Mouse (Mus musculus) myocyte (in vitro differentiated cells): Measurements from ENCODE around the gene Plppr2. TPM values are rescaled to one million over a fixed set of nuclear protein-coding genes. Genes with fewer than 3 reads are reported as not detected.

Source experiments
- H3K27me3 ChIP-seq: one replicate; pipeline ENCODE4 v1.6.1; 2011; ENCODE audit not compliant: control insufficient read depth, insufficient read depth, insufficient read length
- H3K36me3 ChIP-seq: one replicate; pipeline ENCODE4 v1.6.1; 2011; ENCODE audit not compliant: control insufficient read depth, insufficient read depth
- H3K4me2 ChIP-seq: one replicate; pipeline ENCODE4 v1.6.1; 2011; ENCODE audit warnings: low read depth, control low read depth
- H3K4me3 ChIP-seq: one replicate; pipeline ENCODE4 v1.5.1; 2011; ENCODE audit warnings: mild to moderate bottlenecking, control low read depth, moderate library complexity
- H3K79me2 ChIP-seq: one replicate; pipeline ENCODE4 v1.6.1; 2011; ENCODE audit not compliant: control insufficient read depth, insufficient read depth
- H3ac ChIP-seq: one replicate; pipeline ENCODE4 v1.6.1; 2011; ENCODE audit not compliant: control insufficient read depth, insufficient read length
- CEBPB ChIP-seq: IDR thresholded peaks from 2 replicates; pipeline ENCODE4 v1.6.1; 2011; ENCODE audit warnings: mild to moderate bottlenecking, moderate library complexity; ENCODE audit not compliant: poor library complexity, insufficient read depth, severe bottlenecking
- E2F4 ChIP-seq: IDR thresholded peaks from one replicate; pipeline ENCODE4 v1.6.1; 2011; ENCODE audit warnings: mild to moderate bottlenecking, control low read depth, moderate library complexity; ENCODE audit not compliant: insufficient read depth
- MAX ChIP-seq: IDR thresholded peaks from one replicate; pipeline ENCODE4 v1.6.1; 2011; ENCODE audit warnings: low read depth, mild to moderate bottlenecking, control low read depth
- MYOD1 ChIP-seq, 3 experiments: IDR thresholded peaks; one replicate each; pipeline ENCODE4 v1.6.1; 2011; ENCODE audit warnings: control low read depth in 2 of 3, low read depth in 2 of 3, mild to moderate bottlenecking in 2 of 3, moderate library complexity in 1 of 3; ENCODE audit not compliant: insufficient read length in 2 of 3, control insufficient read depth in 1 of 3
- MYOG ChIP-seq, 3 experiments: IDR thresholded peaks; one replicate each; pipeline ENCODE4 v1.6.1; 2011; ENCODE audit warnings: control low read depth in 2 of 3, low read depth in 2 of 3, mild to moderate bottlenecking in 2 of 3; ENCODE audit not compliant: insufficient read length in 2 of 3, control insufficient read depth in 1 of 3, insufficient read depth in 1 of 3
- POLR2A ChIP-seq: IDR thresholded peaks from one replicate; pipeline ENCODE4 v1.6.1; 2011; ENCODE audit warnings: low read depth, mild to moderate bottlenecking, control low read depth, moderate library complexity; ENCODE audit not compliant: insufficient read length
- POLR2AphosphoS2 ChIP-seq: IDR thresholded peaks from one replicate; pipeline ENCODE4 v1.6.1; 2011; ENCODE audit warnings: low read depth, control low read depth; ENCODE audit not compliant: insufficient read length
- REST ChIP-seq: IDR thresholded peaks from one replicate; pipeline ENCODE4 v1.6.1; 2011; ENCODE audit warnings: mild to moderate bottlenecking, control low read depth, moderate library complexity; ENCODE audit not compliant: insufficient read depth, insufficient read length
- SRF ChIP-seq: IDR thresholded peaks from one replicate; pipeline ENCODE4 v1.6.1; 2011; ENCODE audit warnings: low read depth; ENCODE audit not compliant: control insufficient read depth, insufficient read length
- TCF12 ChIP-seq: IDR thresholded peaks from one replicate; pipeline ENCODE4 v1.6.1; 2011; ENCODE audit warnings: mild to moderate bottlenecking, control low read depth; ENCODE audit not compliant: poor library complexity, insufficient read depth, severe bottlenecking
- TCF3 ChIP-seq: IDR thresholded peaks from one replicate; pipeline ENCODE4 v1.6.1; 2011; ENCODE audit warnings: low read depth, control low read depth; ENCODE audit not compliant: insufficient read length
- USF1 ChIP-seq: IDR thresholded peaks from one replicate; pipeline ENCODE4 v1.6.1; 2011; ENCODE audit warnings: low read depth, mild to moderate bottlenecking, control low read depth, moderate library complexity
- polyA plus RNA-seq: library from polyadenylated mRNA; unstranded; fragments of >200 nt; fragmentation: generic; extraction: Trizol; gene quantifications from one replicate; pipeline ENCODE4 v1.2.1, GENCODE M21; 2012; ENCODE audit warnings: missing spikeins

Plppr2 gene
- polyA plus RNA-seq, 1 experiment, result 21.5 TPM

DNA sequence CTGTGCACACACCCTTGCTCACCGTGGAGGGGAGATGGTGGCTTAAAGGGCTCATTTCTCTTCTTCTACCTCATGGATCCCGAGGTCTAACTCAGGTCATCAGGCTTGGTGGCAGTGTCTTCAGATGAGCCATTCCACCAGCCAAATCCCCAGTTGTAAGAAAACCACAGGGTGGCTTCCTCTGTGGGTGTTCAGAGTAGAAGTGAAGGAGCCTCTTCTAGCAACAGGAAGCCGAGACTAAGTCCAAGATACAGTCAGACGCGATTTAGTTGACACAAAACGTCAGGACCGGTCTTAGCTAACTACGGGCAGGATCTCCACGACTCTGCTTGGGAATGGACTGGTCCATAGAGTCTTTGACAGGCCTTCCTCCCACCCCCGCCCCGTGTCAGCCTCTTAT lies 28.6 kb upstream of the Plppr2 start:
- H3K4me3 ChIP-seq, result no peak overlapping the region
- H3ac ChIP-seq, result no peak overlapping the region
- H3K36me3 ChIP-seq, result no peaks in the 10 kb centered on the region
- H3K27me3 ChIP-seq, result peaks cover 3% of the 10 kb centered on the region
- no peak overlapping the region for H3K4me2 ChIP-seq
- TF ChIP-seq MYOD1 (IDR thresholded peaks at IDR 0.05; ENCODE audit: control insufficient read depth in 1 of 3, insufficient read length in 2 of 3, low read depth in 2 of 3) (no peak), REST (no peak), TCF3 (no peak), E2F4 (no peak), SRF (no peak)
- no peaks in the 10 kb centered on the region for H3K79me2 ChIP-seq

DNA sequence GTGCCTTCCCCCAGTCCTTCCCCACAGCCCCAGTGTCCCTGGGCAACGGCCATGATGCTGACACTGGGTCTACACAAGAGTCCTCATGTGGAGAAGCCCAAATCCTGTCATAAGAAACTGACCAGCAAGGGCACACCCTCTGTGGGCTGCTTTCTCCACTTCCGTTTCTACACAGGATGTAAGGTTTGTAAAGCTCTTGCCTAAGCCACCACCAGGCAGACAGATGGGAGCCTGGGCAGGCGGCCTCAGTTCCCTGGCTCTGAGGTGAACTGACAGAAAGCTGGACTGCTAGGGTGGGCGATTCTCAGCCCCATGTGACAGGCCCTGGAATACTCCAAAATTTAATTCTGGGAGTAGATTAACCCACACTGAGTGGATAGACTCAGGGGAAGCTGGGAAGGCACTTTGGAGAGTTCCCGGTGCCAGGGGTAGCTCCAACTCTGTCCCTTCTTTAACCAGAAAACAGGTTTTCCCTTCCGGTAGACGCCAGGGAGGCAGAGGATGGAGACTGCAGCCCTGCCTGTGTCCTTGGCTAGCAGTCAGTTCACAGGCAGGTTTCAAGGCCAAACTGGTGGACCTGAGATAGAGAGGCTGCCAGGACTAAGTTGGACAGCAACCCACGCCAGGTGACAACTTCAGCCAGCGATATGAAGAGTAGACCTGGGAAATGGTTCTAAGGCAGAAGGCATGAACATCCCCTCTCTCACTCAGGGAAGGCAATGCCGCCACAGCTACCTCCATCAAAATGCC lies 27.2 kb upstream of the Plppr2 start:
- Histone ChIP-seq H3K36me3 (no peaks in the 10 kb centered on the region), H3ac (no peak overlapping the region), H3K79me2 (no peaks in the 10 kb centered on the region), H3K4me2 (no peak overlapping the region), H3K27me3 (peaks cover 3% of the 10 kb centered on the region), H3K4me3 (no peak overlapping the region)
- TF ChIP-seq TCF12, result no peak
- no peak for TF ChIP-seq POLR2AphosphoS2
- no peak for TF ChIP-seq MYOG (IDR thresholded peaks at IDR 0.05; ENCODE audit: control insufficient read depth in 1 of 3, insufficient read depth in 1 of 3, insufficient read length in 2 of 3, low read depth in 2 of 3)
- no peak for TF ChIP-seq USF1
- no peak for TF ChIP-seq CEBPB
- no peak for TF ChIP-seq MYOD1 (IDR thresholded peaks at IDR 0.05; ENCODE audit: control insufficient read depth in 1 of 3, insufficient read length in 2 of 3, low read depth in 2 of 3)
- no peak for TF ChIP-seq SRF
- TF ChIP-seq MAX, result no peak
- TF ChIP-seq POLR2A, result no peak
- no peak for TF ChIP-seq E2F4
- TF ChIP-seq REST, result no peak
- TF ChIP-seq TCF3, result no peak

- no peak for TF ChIP-seq CEBPB
- no peak for TF ChIP-seq POLR2AphosphoS2
- TF ChIP-seq TCF12, result no peak
- no peak for TF ChIP-seq SRF
- no peak for TF ChIP-seq MYOG (IDR thresholded peaks at IDR 0.05; ENCODE audit: control insufficient read depth in 1 of 3, insufficient read depth in 1 of 3, insufficient read length in 2 of 3, low read depth in 2 of 3)
- no peak for TF ChIP-seq MAX
- no peak for TF ChIP-seq TCF3
- no peak for TF ChIP-seq REST
- no peak for TF ChIP-seq E2F4
- no peak for TF ChIP-seq POLR2A
- TF ChIP-seq MYOD1 (IDR thresholded peaks at IDR 0.05; ENCODE audit: control insufficient read depth in 1 of 3, insufficient read length in 2 of 3, low read depth in 2 of 3), result no peak
- no peak for TF ChIP-seq USF1
- H3K79me2 ChIP-seq, result no peaks in the 10 kb centered on the region
- peak overlapping the region; percentile 84 for H3K4me2 ChIP-seq
- no peaks in the 10 kb centered on the region for H3K36me3 ChIP-seq
- peak overlapping the region; percentile 26 for H3K4me3 ChIP-seq
- H3ac ChIP-seq, result peak overlapping the region; percentile 23
- H3K27me3 ChIP-seq, result no peaks in the 10 kb centered on the region
Observed at GRCm38 (mm10) chr9:21916851-21917492, 19.9 kb upstream of the Plppr2 start.

DNA sequence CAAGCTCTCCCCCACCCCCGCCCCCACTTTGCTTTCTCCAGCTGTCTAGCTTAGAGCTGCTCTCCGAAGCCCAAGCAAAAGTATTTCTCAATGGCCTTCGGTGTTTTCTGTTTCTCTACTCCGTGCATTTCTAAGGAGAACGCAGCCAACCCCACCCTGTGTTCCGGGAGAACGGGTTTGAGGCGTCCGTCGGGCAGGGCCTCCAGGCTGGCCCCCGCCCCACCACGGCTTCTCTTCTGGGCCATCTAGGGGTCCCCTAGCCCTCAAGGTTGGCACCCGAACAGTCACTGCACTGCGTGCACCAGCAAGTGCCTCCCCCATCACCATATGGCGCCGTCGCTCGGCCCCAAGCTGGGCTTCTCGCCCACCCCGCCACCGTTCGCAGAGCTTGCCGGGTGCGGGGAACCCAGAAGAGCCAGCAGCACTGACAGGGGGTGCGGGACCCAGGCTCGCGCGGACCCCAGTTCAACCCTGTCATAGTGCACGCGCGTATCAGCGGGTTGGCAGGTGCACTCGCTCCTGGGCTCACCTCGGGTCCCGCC lies 19.3 kb upstream of the Plppr2 start:
- Histone ChIP-seq H3K4me2 (peak overlapping the region; percentile 84), H3K36me3 (no peaks in the 10 kb centered on the region), H3ac (peak overlapping the region; percentile 23), H3K27me3 (no peaks in the 10 kb centered on the region), H3K4me3 (peak overlapping the region; percentile 26), H3K79me2 (no peaks in the 10 kb centered on the region)
- TF ChIP-seq TCF3, result no peak
- TF ChIP-seq POLR2AphosphoS2, result no peak
- no peak for TF ChIP-seq SRF
- TF ChIP-seq MYOD1 (IDR thresholded peaks at IDR 0.05; ENCODE audit: control insufficient read depth in 1 of 3, insufficient read length in 2 of 3, low read depth in 2 of 3), result no peak
- no peak for TF ChIP-seq TCF12
- TF ChIP-seq MYOG (IDR thresholded peaks at IDR 0.05; ENCODE audit: control insufficient read depth in 1 of 3, insufficient read depth in 1 of 3, insufficient read length in 2 of 3, low read depth in 2 of 3), result no peak
- TF ChIP-seq USF1, result no peak
- TF ChIP-seq CEBPB, result no peak
- TF ChIP-seq POLR2A, result no peak
- no peak for TF ChIP-seq E2F4
- no peak for TF ChIP-seq REST
- no peak for TF ChIP-seq MAX
